Mouse (Mus musculus) forebrain, embryonic 10.5 days (tissue): ENCODE measurements at regions not wholly inside any gene's neighbourhood (a gene's known extent, or its start where the extent isn't known, plus 50 kb on each side); places are given as distances from the start of the nearest gene placed in this dataset.

Experiments
- DNase-seq: peaks from one replicate; pipeline ENCODE4 v3.0.0-alpha.2; 2017; ENCODE audit warnings: low spot score; ENCODE audit errors: extremely low spot score
- H3K27ac ChIP-seq: fragments of 300-500 bp; sonication (generic); 2 replicates; pipeline ENCODE4 v1.5.1; 2016; ENCODE audit warnings: mild to moderate bottlenecking
- H3K27me3 ChIP-seq: fragments of 300-500 bp; sonication (generic); 2 replicates; pipeline ENCODE4 v1.6.1; 2016; ENCODE audit warnings: mild to moderate bottlenecking; ENCODE audit not compliant: poor library complexity, severe bottlenecking
- H3K36me3 ChIP-seq: fragments of 300-500 bp; sonication (generic); replicated peaks from 2 replicates; pipeline ENCODE4 v1.6.1; 2016; ENCODE audit warnings: mild to moderate bottlenecking, moderate library complexity
- H3K4me1 ChIP-seq: fragments of 300-500 bp; sonication (generic); 2 replicates; pipeline ENCODE4 v1.6.1; 2016
- H3K4me3 ChIP-seq: fragments of 300-500 bp; sonication (generic); 2 replicates; pipeline ENCODE4 v1.5.1; 2016; ENCODE audit warnings: mild to moderate bottlenecking, moderate library complexity
- H3K9me3 ChIP-seq: fragments of 300-500 bp; sonication (generic); 2 replicates; pipeline ENCODE4 v1.6.1; 2016; ENCODE audit warnings: mild to moderate bottlenecking, moderate library complexity
- WGBS: fragments of 180-500 bp; shearing (Covaris S2); methylation state at CpG from one replicate; pipeline ENCODE4 v1.1.7; 2016; 5-methylcytosine and 5-hydroxymethylcytosine counted together

DNA sequence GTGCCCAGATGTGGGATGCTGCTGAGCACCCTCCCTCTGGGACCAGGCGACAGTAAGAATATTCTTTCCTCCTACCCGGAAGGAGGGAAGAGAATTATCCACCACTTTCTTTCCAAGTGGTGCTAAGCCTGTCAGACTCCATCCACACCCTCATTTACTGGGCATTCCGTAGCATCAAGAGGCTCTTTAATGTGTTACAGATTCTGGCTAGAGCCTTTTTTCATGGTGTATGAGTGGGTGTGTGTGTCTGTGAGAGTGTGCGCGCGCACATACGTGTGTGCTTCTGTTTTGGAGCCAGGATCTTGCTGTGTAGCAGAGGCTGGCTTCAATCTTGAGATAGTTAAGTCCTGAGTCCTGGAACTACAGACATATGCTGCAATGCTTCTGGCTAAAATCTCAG is 102.4 kb upstream of the Mrps10 start:
- no peaks in the 10 kb centered on the region for H3K4me1 ChIP-seq
- no peak for DNase-seq
- H3K27ac ChIP-seq = no peak overlapping the region
- 92% methylated on average over 7 of the region's 7 CpGs for WGBS
- no peak overlapping the region for H3K4me3 ChIP-seq
- peaks cover 30% of the 10 kb centered on the region for H3K36me3 ChIP-seq
- H3K27me3 ChIP-seq = no peaks in the 10 kb centered on the region
- H3K9me3 ChIP-seq = peaks cover 14% of the 10 kb centered on the region; the same call in 1 of the 2 replicates

DNA sequence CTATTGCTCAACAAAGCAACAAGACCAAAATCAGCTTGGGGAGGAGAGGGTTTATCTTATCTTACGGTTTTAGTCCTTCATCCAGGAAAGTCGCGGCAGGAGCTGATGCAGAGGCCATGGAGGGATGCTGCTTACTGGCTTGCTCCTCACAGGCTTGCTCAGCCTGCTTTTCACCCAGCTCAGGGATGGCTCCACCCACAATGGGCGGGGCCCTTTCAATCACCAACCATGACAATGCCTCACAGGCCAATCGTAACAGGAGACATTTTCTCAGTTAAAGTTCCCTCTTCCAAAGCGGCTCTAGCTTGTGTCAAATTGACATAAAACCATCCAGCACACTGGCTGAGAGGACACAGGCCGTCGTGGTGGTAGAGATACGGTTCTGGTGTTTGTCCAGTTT is 105.7 kb upstream of the Mrps10 start:
- WGBS = 93% methylated on average over 9 of the region's 9 CpGs
- Histone ChIP-seq H3K36me3 (peaks cover 38% of the 10 kb centered on the region), H3K27me3 (no peaks in the 10 kb centered on the region), H3K4me1 (no peaks in the 10 kb centered on the region), H3K9me3 (peaks cover 14% of the 10 kb centered on the region; the same call in 1 of the 2 replicates), H3K4me3 (no peak overlapping the region), H3K27ac (no peak overlapping the region)
- no peak for DNase-seq

- 93% methylated on average over 5 of the region's 5 CpGs for WGBS
- DNase-seq = no peak
- H3K4me3 ChIP-seq = no peak overlapping the region
- H3K4me1 ChIP-seq = no peaks in the 10 kb centered on the region
- H3K27ac ChIP-seq = no peak overlapping the region
- no peaks in the 10 kb centered on the region for H3K27me3 ChIP-seq
- peaks cover 6% of the 10 kb centered on the region; the same call in 1 of the 2 replicates for H3K9me3 ChIP-seq
- H3K36me3 ChIP-seq = peaks cover 35% of the 10 kb centered on the region
Measured at GRCm38 (mm10) chr17:47262141-47262540, 106.5 kb upstream of the Mrps10 start.

- DNase-seq = no peak
- Histone ChIP-seq H3K36me3 (peaks cover 36% of the 10 kb centered on the region), H3K27me3 (no peaks in the 10 kb centered on the region), H3K27ac (no peak overlapping the region), H3K9me3 (peaks cover 6% of the 10 kb centered on the region; the same call in 1 of the 2 replicates), H3K4me1 (no peaks in the 10 kb centered on the region), H3K4me3 (no peak overlapping the region)
- 92% methylated on average over 3 of the region's 4 CpGs for WGBS
Measured at GRCm38 (mm10) chr17:47260976-47261375, 107.7 kb upstream of the Mrps10 start.

DNA sequence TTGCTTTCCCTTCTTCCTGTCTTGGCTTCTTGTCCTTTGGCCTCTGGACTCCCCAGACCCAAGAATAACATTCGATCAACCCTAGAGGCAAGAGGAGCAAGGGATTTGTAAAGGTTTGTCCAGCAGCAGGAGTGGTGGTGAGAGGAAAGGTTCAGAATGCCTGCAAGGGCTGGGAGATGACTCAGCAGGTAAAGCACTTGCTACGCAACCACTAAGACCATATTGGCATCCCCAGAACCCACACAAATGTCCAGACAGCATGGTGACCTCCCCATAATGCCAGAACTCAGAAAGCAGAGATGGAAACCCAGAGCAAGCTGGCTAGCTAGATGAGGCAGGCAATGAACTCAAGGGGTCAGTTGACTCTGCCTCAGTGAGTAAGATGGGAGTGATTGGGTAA is 110.4 kb upstream of the Mrps10 start:
- 98% methylated on average over 2 of the region's 2 CpGs for WGBS
- Histone ChIP-seq H3K36me3 (peaks cover 52% of the 10 kb centered on the region), H3K4me3 (no peak overlapping the region), H3K27me3 (no peaks in the 10 kb centered on the region), H3K9me3 (peaks cover 6% of the 10 kb centered on the region; the same call in 1 of the 2 replicates), H3K4me1 (no peaks in the 10 kb centered on the region), H3K27ac (no peak overlapping the region)
- DNase-seq = no peak

DNA sequence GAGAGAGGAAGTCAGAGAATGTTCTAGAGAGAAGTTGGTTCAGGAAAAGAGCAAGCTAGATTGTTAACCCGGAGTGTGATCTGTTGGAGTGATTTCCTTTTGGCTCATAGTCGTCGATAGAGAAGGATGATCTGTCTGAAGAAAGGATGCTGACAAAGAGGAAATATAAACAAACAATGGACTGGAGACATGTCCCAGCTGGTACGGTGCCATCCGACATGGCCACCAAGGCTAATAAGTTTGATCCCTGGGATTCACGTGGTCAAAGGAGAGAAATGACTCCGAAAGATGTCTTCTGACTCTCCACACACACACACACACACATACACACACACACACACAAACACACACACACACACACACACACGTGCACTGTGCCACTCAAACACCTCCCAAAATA is 113.5 kb upstream of the Mrps10 start:
- no peaks in the 10 kb centered on the region for H3K9me3 ChIP-seq
- no peak overlapping the region for H3K4me3 ChIP-seq
- WGBS = 89% methylated on average over 8 of the region's 8 CpGs
- no peak for DNase-seq
- H3K27ac ChIP-seq = no peak overlapping the region
- no peaks in the 10 kb centered on the region for H3K27me3 ChIP-seq
- peaks cover 46% of the 10 kb centered on the region for H3K36me3 ChIP-seq
- no peaks in the 10 kb centered on the region for H3K4me1 ChIP-seq

DNA sequence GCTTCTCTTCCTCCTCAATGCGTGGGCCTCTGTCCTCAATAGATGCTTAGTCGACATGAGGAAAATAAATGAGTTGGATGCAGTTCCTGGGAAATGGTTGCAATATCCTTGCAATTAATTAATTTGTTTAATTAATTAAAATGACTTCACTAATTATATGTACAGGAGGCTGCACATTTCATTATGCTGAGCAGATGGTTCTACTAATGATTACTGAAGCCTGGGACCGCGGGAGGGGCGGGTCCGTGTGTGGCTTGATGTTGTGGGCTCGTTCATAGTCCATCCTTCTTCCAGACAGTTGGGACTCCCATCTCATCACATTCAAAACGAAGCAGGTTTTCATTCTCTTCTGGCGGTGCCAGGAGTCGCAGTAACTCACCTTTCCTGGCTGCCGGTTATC is 114.7 kb upstream of the Mrps10 start:
- Histone ChIP-seq H3K36me3 (peaks cover 40% of the 10 kb centered on the region), H3K9me3 (no peaks in the 10 kb centered on the region), H3K27ac (no peak overlapping the region), H3K27me3 (no peaks in the 10 kb centered on the region), H3K4me1 (peaks cover 5% of the 10 kb centered on the region; the same call in 1 of the 2 replicates), H3K4me3 (no peak overlapping the region)
- DNase-seq = no peak
- WGBS = 97% methylated on average over 11 of the region's 11 CpGs

DNA sequence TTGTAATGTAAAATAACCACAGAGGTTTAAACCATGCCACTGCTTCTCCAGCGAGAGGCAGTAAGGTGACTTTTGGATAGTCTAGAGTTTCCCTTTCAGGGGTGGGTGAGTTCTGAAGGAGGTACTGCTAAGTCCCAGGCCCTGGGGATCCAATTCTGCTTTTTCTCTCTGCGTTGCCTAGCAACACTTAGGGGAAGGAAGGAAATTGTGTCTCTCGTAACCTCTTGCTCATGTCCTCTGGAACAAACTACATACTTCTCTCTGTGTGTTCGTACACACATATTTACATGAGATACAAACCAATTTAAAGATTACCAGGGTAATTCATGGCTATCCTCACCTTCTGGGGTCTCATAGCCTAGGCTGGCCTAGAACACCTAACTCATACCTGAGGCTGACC is 118.7 kb upstream of the Mrps10 start:
- H3K27me3 ChIP-seq = no peaks in the 10 kb centered on the region
- 79% methylated on average over 4 of the region's 4 CpGs for WGBS
- DNase-seq = no peak
- H3K9me3 ChIP-seq = no peaks in the 10 kb centered on the region
- H3K4me3 ChIP-seq = no peak overlapping the region
- peaks cover 20% of the 10 kb centered on the region for H3K36me3 ChIP-seq
- no peak overlapping the region for H3K27ac ChIP-seq
- peaks cover 8% of the 10 kb centered on the region; the same call in 1 of the 2 replicates for H3K4me1 ChIP-seq

GRCm38 (mm10) chr17:47249176-47249575 is 119.5 kb upstream of the Mrps10 start:
- no peak overlapping the region for H3K4me3 ChIP-seq
- WGBS = 92% methylated on average over 9 of the region's 9 CpGs
- H3K36me3 ChIP-seq = peaks cover 15% of the 10 kb centered on the region
- H3K4me1 ChIP-seq = peaks cover 8% of the 10 kb centered on the region; the same call in 1 of the 2 replicates
- no peaks in the 10 kb centered on the region for H3K9me3 ChIP-seq
- H3K27ac ChIP-seq = no peak overlapping the region
- no peaks in the 10 kb centered on the region for H3K27me3 ChIP-seq
- no peak for DNase-seq

- Histone ChIP-seq H3K27ac (no peak overlapping the region), H3K27me3 (no peaks in the 10 kb centered on the region), H3K36me3 (peaks cover 21% of the 10 kb centered on the region), H3K4me3 (no peak overlapping the region), H3K9me3 (no peaks in the 10 kb centered on the region), H3K4me1 (peaks cover 8% of the 10 kb centered on the region; the same call in 1 of the 2 replicates)
- 92% methylated on average over 3 of the region's 3 CpGs for WGBS
- no peak for DNase-seq
Measured at GRCm38 (mm10) chr17:47248053-47248452, 120.6 kb upstream of the Mrps10 start.

GRCm38 (mm10) chr17:47247516-47247915 is 121.2 kb upstream of the Mrps10 start:
- Histone ChIP-seq H3K4me1 (peaks cover 8% of the 10 kb centered on the region; the same call in 1 of the 2 replicates), H3K9me3 (no peaks in the 10 kb centered on the region), H3K27ac (no peak overlapping the region), H3K4me3 (no peak overlapping the region), H3K36me3 (peaks cover 19% of the 10 kb centered on the region), H3K27me3 (no peaks in the 10 kb centered on the region)
- 90% methylated on average over 5 of the region's 5 CpGs for WGBS
- no peak for DNase-seq

DNA sequence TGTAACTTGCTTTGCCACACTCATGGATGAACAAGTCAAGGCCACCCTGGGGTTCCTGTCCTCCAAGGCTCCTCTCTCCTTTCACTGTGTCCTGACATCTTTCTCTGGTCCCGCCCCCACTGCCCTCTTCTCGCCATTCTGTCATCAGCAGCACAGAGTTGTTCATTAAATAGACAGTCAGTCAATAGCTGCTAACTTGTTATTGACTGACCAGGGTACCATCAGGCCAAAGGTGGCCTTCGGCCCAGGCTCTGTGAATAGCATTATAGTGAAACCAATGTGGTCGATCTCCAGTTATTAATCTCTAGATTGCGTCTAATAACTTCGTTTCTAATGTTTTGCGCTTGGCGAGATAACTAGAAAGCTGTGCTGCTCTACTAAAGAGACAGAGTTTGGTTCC is 122.1 kb upstream of the Mrps10 start:
- WGBS = 94% methylated on average over 8 of the region's 8 CpGs
- H3K27ac ChIP-seq = no peak overlapping the region
- DNase-seq = no peak
- H3K27me3 ChIP-seq = no peaks in the 10 kb centered on the region
- H3K4me1 ChIP-seq = peaks cover 8% of the 10 kb centered on the region; the same call in 1 of the 2 replicates
- H3K4me3 ChIP-seq = no peak overlapping the region
- H3K9me3 ChIP-seq = no peaks in the 10 kb centered on the region
- peaks cover 18% of the 10 kb centered on the region for H3K36me3 ChIP-seq

DNA sequence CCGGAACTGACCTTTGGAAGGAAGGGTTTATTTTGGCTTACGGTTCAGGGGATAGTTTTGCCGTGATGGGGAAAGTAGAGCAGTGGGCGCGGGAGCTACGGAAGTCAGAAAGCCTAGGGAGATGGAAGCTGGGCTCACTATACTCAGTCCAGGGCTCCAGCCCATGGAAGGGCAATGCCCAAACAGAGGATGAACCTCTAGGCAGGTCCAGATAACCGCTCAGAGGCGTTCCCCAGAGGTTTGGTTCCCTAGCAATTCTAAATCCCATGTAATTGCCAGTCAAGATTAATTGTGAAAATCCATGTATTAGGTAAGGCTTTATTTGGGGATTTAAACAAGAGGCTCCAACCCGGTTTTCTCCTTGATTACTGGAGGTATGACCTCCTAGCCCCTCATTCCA is 123.1 kb upstream of the Mrps10 start:
- no peak for DNase-seq
- Histone ChIP-seq H3K9me3 (no peaks in the 10 kb centered on the region), H3K27ac (no peak overlapping the region), H3K36me3 (peaks cover 18% of the 10 kb centered on the region), H3K4me3 (no peak overlapping the region), H3K27me3 (no peaks in the 10 kb centered on the region), H3K4me1 (peaks cover 8% of the 10 kb centered on the region; the same call in 1 of the 2 replicates)
- WGBS = 93% methylated on average over 9 of the region's 9 CpGs

GRCm38 (mm10) chr17:47239086-47239485 is 129.6 kb upstream of the Mrps10 start:
- H3K36me3 ChIP-seq = peaks cover 61% of the 10 kb centered on the region
- no peaks in the 10 kb centered on the region for H3K4me1 ChIP-seq
- no peak overlapping the region for H3K4me3 ChIP-seq
- H3K27ac ChIP-seq = no peak overlapping the region
- no peak for DNase-seq
- 94% methylated on average over 4 of the region's 4 CpGs for WGBS
- H3K27me3 ChIP-seq = no peaks in the 10 kb centered on the region
- no peaks in the 10 kb centered on the region; the same call in 1 of the 2 replicates for H3K9me3 ChIP-seq
